Mouse (Mus musculus): Measurements from ENCODE around the gene Kcnip4. TPM values are rescaled to one million over a fixed set of nuclear protein-coding genes. Genes with fewer than 3 reads are reported as not detected.

The Kcnip4 gene
- total and polyA plus RNA-seq, 3 experiments, result 0.19 TPM; not detected in 2

DNA sequence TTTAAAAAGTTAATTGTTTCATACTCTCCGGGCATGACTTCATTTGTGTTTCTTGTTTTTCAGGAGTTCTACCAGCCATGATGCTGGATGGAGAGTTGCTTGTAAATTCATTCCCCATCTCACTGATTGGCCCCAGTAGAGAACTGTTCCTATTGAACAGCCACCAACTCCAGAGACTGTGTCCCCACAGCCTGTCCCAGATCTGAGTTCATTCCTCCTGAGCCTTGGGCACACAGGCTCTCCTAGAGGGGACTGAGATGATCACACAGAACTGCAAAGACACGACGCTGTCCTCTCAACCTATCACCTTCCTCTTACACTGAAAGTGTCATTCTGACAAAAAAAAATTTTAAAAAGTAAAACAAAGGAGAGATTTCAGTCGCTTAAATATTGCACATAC is 1.7 kb downstream of the Kcnip4 start:
- no peaks in the 10 kb centered on the region for H3K4me1 ChIP-seq (ENCODE audit: control insufficient read depth in 1 of 2, insufficient read depth in 2 of 2, low read length in 2 of 2)

DNA sequence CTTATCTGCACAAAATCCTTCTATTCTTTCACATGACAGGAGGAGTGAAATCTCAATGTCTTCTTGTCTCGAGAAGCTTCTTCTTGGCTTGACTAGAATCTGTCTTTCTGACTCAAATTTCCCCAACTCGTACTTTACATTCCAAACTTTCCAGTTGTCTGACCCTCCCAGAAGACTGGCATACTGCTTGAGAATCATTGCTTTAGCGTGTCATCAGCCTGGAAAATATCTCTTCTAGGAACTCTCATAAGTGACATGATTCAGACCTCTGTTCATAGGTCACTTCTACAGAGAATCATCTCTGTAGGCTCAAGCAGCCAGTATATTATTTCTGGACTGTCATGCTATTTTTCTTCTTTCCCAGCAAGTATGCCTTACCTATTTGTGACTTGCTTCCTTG is 26.0 kb downstream of the Kcnip4 start:
- Histone ChIP-seq H3K36me3 (ENCODE audit: control insufficient read depth in 1 of 2, insufficient read depth in 2 of 2, low read length in 2 of 2) (no peaks in the 10 kb centered on the region), H3K4me1 (ENCODE audit: control insufficient read depth in 1 of 2, insufficient read depth in 2 of 2, low read length in 2 of 2) (no peaks in the 10 kb centered on the region), H3K4me3 (ENCODE audit: control insufficient read depth in 1 of 2, insufficient read depth in 1 of 2, low read depth in 2 of 2, low read length in 2 of 2) (no peak overlapping the region), H3K27ac (ENCODE audit: control insufficient read depth, low read depth, low read length) (no peak overlapping the region), H3K79me2 (ENCODE audit: control insufficient read depth, insufficient read depth, low read length, poor library complexity) (no peaks in the 10 kb centered on the region), H3K9ac (ENCODE audit: control insufficient read depth, low read depth, low read length, poor library complexity, severe bottlenecking) (no peak overlapping the region), H3K9me3 (replicated peaks; ENCODE audit: insufficient read depth, low read length) (no peaks in the 10 kb centered on the region), H3K27me3 (ENCODE audit: control insufficient read depth in 1 of 2, insufficient read depth in 2 of 2, low read length in 2 of 2) (no peaks in the 10 kb centered on the region)
- TF ChIP-seq SIN3A (IDR thresholded peaks at IDR 0.05; ENCODE audit: low read length) (no peak), POLR2AphosphoS5 (IDR thresholded peaks at IDR 0.05; ENCODE audit: borderline replicate concordance, low read depth, low read length) (no peak), UBTF (IDR thresholded peaks at IDR 0.05; ENCODE audit: borderline replicate concordance, insufficient read depth, low read depth, low read length) (no peak), CHD2 (IDR thresholded peaks at IDR 0.05; ENCODE audit: low read length) (no peak), ELF1 (IDR thresholded peaks at IDR 0.05; ENCODE audit: low read depth, low read length) (no peak), MYC (IDR thresholded peaks at IDR 0.05; ENCODE audit: low read depth, low read length) (no peak), TCF12 (IDR thresholded peaks at IDR 0.05; ENCODE audit: low read depth, low read length) (no peak), MEF2A (IDR thresholded peaks at IDR 0.05; ENCODE audit: extremely low read depth, insufficient replicate concordance, low read depth, low read length, poor library complexity, severe bottlenecking) (no peak), ZKSCAN1 (IDR thresholded peaks at IDR 0.05; ENCODE audit: low read depth, low read length) (no peak), RAD21 (IDR thresholded peaks at IDR 0.05; ENCODE audit: low read depth, low read length) (no peak), JUND (IDR thresholded peaks at IDR 0.05; ENCODE audit: low read depth, low read length) (no peak), BHLHE40 (IDR thresholded peaks at IDR 0.05; ENCODE audit: borderline replicate concordance, low read depth, low read length) (no peak), HCFC1 (IDR thresholded peaks at IDR 0.05; ENCODE audit: low read depth, low read length) (no peak), MAFK (IDR thresholded peaks at IDR 0.05; ENCODE audit: borderline replicate concordance, low read depth, low read length) (no peak), TAL1 (IDR thresholded peaks at IDR 0.05; ENCODE audit: low read length) (no peak), ZNF384 (IDR thresholded peaks at IDR 0.05; ENCODE audit: low read depth, low read length) (no peak)
- DNase-seq (ENCODE audit: low read depth, low spot score), result no peak

More for the DNA sequence above, 1.7 kb downstream of the Kcnip4 start:
- no peak overlapping the region for H3K4me3 ChIP-seq (ENCODE audit: control insufficient read depth in 1 of 2, insufficient read depth in 1 of 2, low read depth in 2 of 2, low read length in 2 of 2)
- no peaks in the 10 kb centered on the region for H3K27me3 ChIP-seq (ENCODE audit: control insufficient read depth in 1 of 2, insufficient read depth in 2 of 2, low read length in 2 of 2)
- no peaks in the 10 kb centered on the region for H3K36me3 ChIP-seq (ENCODE audit: control insufficient read depth in 1 of 2, insufficient read depth in 2 of 2, low read length in 2 of 2)
- no peaks in the 10 kb centered on the region for H3K9me3 ChIP-seq (replicated peaks; ENCODE audit: insufficient read depth, low read length)
- no peak overlapping the region for H3K27ac ChIP-seq (ENCODE audit: control insufficient read depth, low read depth, low read length)
- H3K9ac ChIP-seq (ENCODE audit: control insufficient read depth, low read depth, low read length, poor library complexity, severe bottlenecking), result no peak overlapping the region
- no peak for TF ChIP-seq E2F4 (IDR thresholded peaks at IDR 0.05; ENCODE audit: borderline replicate concordance, low read depth, low read length)
- TF ChIP-seq KAT2A (conservative IDR thresholded peaks at IDR 0.05; ENCODE audit: low read depth, low read length), result no peak
- no peak for DNase-seq (ENCODE audit: low read depth, low spot score)
- no peaks in the 10 kb centered on the region for H3K79me2 ChIP-seq (ENCODE audit: control insufficient read depth, insufficient read depth, low read length, poor library complexity)

All from MEL (cell line).